Mouse (Mus musculus) stomach, embryonic 16.5 days (tissue): ENCODE measurements at regions not wholly inside any gene's neighbourhood (a gene's known extent, or its start where the extent isn't known, plus 50 kb on each side); places are given as distances from the start of the nearest gene placed in this dataset.

Experiments used
- ATAC-seq: fragments of 200-750 bp; cut with Nextera tagmentation; 2 replicates; pipeline ENCODE4 v1.8.0; 2017; ENCODE audit warnings: moderate number of reproducible peaks, moderate TSS enrichment; ENCODE audit not compliant: insufficient read depth, low FRiP score
- H3K27ac ChIP-seq: fragments of 300-500 bp; sonication (generic); 2 replicates; pipeline ENCODE4 v1.5.1; 2014; ENCODE audit warnings: low read length
- H3K27me3 ChIP-seq: fragments of 300-500 bp; sonication (generic); 2 replicates; pipeline ENCODE4 v1.6.1; 2014; ENCODE audit warnings: low read length, control low read depth, mixed read lengths; ENCODE audit not compliant: control insufficient read depth, insufficient read depth
- H3K36me3 ChIP-seq: fragments of 300-500 bp; sonication (generic); 2 replicates; pipeline ENCODE4 v1.6.1; 2014; ENCODE audit warnings: low read length; ENCODE audit not compliant: control insufficient read depth, insufficient read depth
- H3K4me1 ChIP-seq: fragments of 300-500 bp; sonication (generic); 2 replicates; pipeline ENCODE4 v1.6.1; 2014; ENCODE audit warnings: low read length, control low read depth, mixed read lengths; ENCODE audit not compliant: control insufficient read depth, insufficient read depth
- H3K4me2 ChIP-seq: fragments of 300-500 bp; sonication (generic); 2 replicates; pipeline ENCODE4 v1.6.1; 2014; ENCODE audit warnings: low read depth, low read length, mixed read lengths
- H3K4me3 ChIP-seq: fragments of 300-500 bp; sonication (generic); replicated peaks from 2 replicates; pipeline ENCODE4 v1.5.1; 2014; ENCODE audit warnings: mild to moderate bottlenecking, low read length
- H3K9ac ChIP-seq: fragments of 300-500 bp; sonication (generic); 2 replicates; pipeline ENCODE4 v1.6.1; 2014; ENCODE audit warnings: low read length
- H3K9me3 ChIP-seq: fragments of 300-500 bp; sonication (generic); replicated peaks from 2 replicates; pipeline ENCODE4 v1.6.1; 2016; ENCODE audit warnings: low read length, control low read depth; ENCODE audit not compliant: control insufficient read depth
- WGBS: fragments of 180-500 bp; shearing (Covaris S2); extraction: QIAGEN DNeasy Blood & Tissue Kit; methylation state at CpG from one replicate; pipeline ENCODE4 v1.1.7; 2014; 5-methylcytosine and 5-hydroxymethylcytosine counted together

GRCm38 (mm10) chr3:71274287-71275204 is 1267.1 kb downstream of the Otol1 start:
- Histone ChIP-seq H3K4me3 (no peak overlapping the region), H3K9ac (no peak overlapping the region), H3K4me1 (no peaks in the 10 kb centered on the region), H3K27ac (no peak overlapping the region), H3K4me2 (no peak overlapping the region), H3K36me3 (no peaks in the 10 kb centered on the region), H3K27me3 (no peaks in the 10 kb centered on the region), H3K9me3 (no peaks in the 10 kb centered on the region)
- 90% methylated on average over 5 of the region's 5 CpGs for WGBS
- 0 out of 2 replicates have a peak, but pooled peaks have one; percentile 37 for ATAC-seq

- Histone ChIP-seq H3K4me1 (no peaks in the 10 kb centered on the region), H3K9ac (no peak overlapping the region), H3K9me3 (no peaks in the 10 kb centered on the region), H3K4me3 (no peak overlapping the region), H3K4me2 (no peak overlapping the region), H3K27ac (no peak overlapping the region), H3K27me3 (no peaks in the 10 kb centered on the region), H3K36me3 (no peaks in the 10 kb centered on the region)
- WGBS, result 81% methylated on average over 1 of the region's 1 CpGs
- ATAC-seq, result no peak
Measured at GRCm38 (mm10) chr3:71296541-71296940, 1289.1 kb downstream of the Otol1 start.
